Comparison of ENCODE assay signal across 16 mouse cellular contexts in genomic region chr17:27883994-27884393, GRCm38 (mm10).
"Had no signal": no experiment of that assay in that cellular context is flagged by ENCODE, and none has a peak within 500 bp of the region (broad histone marks: within the 10 kb centered on the region; RNA-seq: fewer than 3 reads in every experiment).

No protein-coding gene starts in this region.

- DNase-seq: heart, postnatal 10 days; heart, postnatal 14 days; heart, postnatal 36 days; heart, postnatal 4 days; kidney, adult 11 months; kidney, adult 18-20 months; kidney, adult 2 months; kidney, adult 8-10 months; kidney, adult 9 months; kidney, postnatal 10 days; kidney, postnatal 14 days; kidney, postnatal 25 days; kidney, postnatal 36 days; kidney, postnatal 4 days; layer of hippocampus, adult 9-11 months; layer of hippocampus, postnatal 36 days had no signal
